Mouse (Mus musculus): ENCODE measurements around the gene Cenpl.
"Not testable (repeated sequence)": the region's sequence is repeated elsewhere in the genome, so short reads cannot be mapped to it uniquely, and the experiment has no call there.

The Cenpl gene

GRCm38 (mm10) chr1:161070352-161071271 lies at the start of gene Cenpl, which contains the start of gene Dars2:
Cenpl (plus strand) TSS chr1:161070713.
Dars2 (minus strand) TSS chr1:161070658.
- in situ Hi-C loops (cut with MboI, MseI) = no loop called here

GRCm38 (mm10) chr1:161025410-161026210 lies 44.9 kb upstream of the Cenpl start:
- in situ Hi-C loops (cut with MboI, MseI) = no loop called here

DNA sequence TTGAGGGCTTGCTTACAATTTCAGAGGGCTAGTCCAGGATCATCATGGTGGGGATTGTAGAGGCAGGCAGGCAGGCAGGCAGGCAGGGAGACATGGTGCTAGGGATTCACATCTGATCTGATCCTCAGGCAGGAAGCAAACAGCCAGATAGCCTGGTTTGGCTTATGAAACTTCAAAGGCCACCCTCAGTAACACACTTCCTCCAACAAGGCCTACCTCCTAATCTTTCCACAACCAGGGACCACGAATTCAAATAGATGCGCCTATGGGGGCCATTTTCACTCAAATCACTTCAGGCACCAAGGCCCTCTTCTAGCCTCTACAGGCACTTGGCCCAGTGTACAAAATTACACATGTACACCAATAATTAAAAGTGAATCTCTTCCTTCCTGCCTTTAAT lies 43.3 kb upstream of the Cenpl start:
- in situ Hi-C loops (cut with MboI, MseI) = no loop called here

DNA sequence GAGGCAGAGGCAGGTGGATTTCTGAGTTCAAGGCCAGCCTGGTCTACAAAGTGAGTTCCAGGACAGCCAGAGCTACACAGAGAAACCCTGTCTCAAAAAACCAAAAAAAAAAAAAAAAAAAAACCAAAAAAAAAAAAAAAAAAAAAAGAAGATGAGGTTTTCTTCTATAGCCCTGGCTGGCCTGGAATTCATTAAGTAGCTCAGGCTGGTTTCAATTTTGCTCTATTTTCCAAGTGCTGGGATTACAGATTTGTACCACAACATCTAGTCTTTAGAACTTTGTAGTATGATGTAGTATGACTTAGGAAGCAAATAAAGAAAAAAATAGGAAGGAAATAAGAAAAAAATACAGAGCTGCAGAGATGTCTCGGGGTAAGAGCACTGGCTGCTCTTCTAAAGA lies 42.1 kb upstream of the Cenpl start:
- in situ Hi-C loops (cut with MboI, MseI) = not testable (repeated sequence)

GRCm38 (mm10) chr1:161030058-161030457 lies 40.5 kb upstream of the Cenpl start:
- in situ Hi-C loops (cut with MboI, MseI) = no loop called here

- in situ Hi-C loops (cut with MboI, MseI) = no loop called here
These were observed 38.6 kb upstream of the Cenpl start for GRCm38 (mm10) chr1:161031881-161032280.

DNA sequence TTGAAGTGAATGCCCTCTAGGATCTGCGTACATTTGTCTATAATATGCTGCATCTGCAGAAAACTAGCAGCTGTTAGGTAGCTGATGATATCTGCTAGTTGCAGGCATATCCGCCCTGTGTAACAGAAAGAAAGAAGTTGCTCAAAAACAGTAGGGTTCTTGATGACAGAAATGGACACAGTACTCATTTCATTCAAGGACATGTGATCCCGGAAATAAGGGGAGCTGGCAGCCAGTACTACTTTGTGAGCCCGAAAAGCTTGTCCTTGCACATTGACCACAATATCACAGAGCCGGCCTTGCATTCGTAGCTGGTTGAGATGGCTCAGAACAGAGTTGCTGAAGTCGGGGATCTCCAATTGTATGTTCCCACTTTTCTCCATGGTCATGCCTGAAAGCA lies 38.2 kb upstream of the Cenpl start:
- in situ Hi-C loops (cut with MboI, MseI) = no loop called here

- in situ Hi-C loops (cut with MboI, MseI) = no loop called here
These were observed 36.6 kb upstream of the Cenpl start for GRCm38 (mm10) chr1:161033856-161034434.

DNA sequence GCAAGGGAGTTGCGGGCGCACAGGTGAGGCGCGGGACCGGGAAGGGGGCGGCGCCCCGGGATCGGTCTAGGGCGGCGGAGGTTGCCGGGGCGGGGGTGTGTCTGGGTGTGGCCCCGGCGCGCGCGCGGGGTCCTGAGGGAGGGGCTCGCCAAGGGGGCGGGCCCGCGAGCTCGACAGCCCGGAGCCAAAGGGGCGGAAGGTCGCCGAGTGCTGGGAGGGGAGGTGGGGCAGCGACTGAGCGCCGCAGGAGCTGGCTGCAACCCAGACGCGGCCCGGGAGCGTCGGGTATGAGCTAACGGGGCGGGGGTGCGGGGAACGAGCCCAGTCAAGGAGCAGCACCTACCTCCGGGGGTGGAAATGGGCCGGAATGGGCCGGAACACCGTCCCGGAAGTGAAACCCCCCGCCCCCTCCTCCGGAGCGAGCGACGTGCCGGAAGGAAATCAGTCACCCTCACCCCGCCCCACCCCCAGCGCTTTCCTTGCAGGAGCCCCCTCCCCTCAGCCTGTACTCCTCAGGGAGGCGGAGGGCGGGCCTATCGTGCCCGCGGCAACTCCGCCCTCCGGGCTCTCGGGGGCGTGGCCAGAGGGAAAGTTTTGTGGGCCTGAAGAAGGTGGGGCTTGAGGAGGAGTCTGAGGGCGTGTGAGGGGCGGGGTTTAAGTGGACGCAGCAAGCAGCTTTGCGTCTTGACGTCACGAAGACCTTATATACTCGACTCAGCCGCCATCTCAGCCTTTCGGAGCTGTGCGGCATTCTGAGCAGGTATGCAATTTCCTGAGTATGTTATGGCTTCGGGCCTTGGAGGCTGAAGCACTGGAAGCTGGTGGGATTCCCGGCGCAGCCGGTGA lies 35.9 kb upstream of the Cenpl start, which contains the start of gene Zbtb37:
TSS of gene Zbtb37 (minus strand) at position 415 of the 846 bp plus-strand sequence.
- in situ Hi-C loops (cut with MboI, MseI) = no loop called here

- in situ Hi-C loops (cut with MboI, MseI) = no loop called here
These were observed 35.2 kb upstream of the Cenpl start for GRCm38 (mm10) chr1:161035281-161035785.

- in situ Hi-C loops (cut with MboI, MseI) = no loop called here
These were observed 34.6 kb upstream of the Cenpl start for GRCm38 (mm10) chr1:161035786-161036404.

GRCm38 (mm10) chr1:161036411-161036841 lies 34.1 kb upstream of the Cenpl start:
- in situ Hi-C loops (cut with MboI, MseI) = no loop called here

GRCm38 (mm10) chr1:161037026-161037425 lies 33.5 kb upstream of the Cenpl start:
- in situ Hi-C loops (cut with MboI, MseI) = no loop called here

DNA sequence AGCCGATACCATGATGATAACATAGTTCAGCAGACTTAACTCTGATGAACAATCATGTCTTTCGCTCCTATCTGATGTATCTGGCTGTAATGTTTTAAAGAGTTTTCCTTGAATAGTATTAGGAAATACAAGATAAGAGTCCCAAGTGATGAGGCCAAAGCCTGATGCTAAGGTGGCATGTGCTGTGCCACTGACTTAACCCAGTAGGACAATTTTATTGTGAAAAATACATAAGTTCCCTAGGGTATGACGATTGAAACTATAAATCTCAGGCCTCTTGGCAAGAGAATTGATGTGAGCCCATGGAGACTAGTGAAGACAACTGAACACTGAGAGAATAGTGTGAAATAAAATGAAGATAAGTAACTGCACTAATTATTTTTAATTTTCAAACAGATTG lies 32.9 kb upstream of the Cenpl start:
- in situ Hi-C loops (cut with MboI, MseI) = no loop called here

DNA sequence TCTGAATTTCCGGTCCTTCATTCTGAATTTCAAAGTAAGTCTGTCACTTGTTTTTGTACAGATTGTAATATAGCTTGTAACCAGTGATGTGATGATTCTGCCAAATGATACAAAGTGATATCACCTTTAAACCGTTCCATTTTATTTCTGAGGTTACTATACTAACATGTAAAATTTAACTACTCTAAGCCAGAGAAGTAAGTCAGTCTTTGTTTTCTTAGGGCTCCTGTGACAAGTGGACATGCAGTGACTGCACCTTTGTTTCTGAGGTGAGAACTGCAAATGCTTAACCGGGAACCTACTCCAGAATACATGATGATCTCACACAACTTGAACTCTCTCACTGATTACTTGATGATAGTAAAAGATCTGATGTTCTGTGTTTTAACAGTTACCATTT lies 32.5 kb upstream of the Cenpl start:
- in situ Hi-C loops (cut with MboI, MseI) = no loop called here

DNA sequence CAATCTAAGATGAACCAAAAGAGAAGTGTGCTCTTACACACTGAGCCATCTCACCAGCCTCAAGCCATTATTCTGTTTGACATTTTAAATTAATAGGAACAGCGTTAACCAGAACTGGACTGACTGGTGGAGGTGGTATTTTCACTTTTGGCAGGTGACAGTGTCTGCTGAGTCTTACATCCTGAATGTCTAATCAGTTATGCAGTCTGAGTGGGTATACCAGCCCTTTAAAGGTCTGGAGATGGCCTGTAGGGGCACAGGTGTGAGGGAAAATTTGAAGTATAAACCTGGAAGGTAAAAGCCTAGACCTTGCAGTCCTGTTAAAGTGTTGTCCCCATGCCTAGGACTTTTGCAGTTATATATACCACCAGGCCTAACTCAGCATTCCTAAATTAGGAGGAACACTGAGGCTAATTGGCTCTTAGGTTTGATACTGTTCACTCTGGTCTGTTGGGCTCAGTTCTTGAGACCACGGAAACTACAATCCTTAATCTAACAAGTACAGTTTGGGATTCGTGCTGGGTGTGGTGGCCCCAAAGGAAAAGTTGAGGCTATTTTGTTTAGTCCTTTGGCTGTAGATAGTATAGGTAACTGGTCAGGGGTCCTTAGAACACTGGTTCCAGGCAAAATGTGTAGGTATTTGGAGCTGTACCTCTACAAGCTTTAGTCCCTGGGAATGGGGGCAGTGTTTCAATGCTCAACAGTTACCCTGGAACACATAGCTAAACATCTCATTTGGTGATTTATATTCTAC lies 31.4 kb upstream of the Cenpl start:
- in situ Hi-C loops (cut with MboI, MseI) = no loop called here

GRCm38 (mm10) chr1:161039741-161040425 lies 30.6 kb upstream of the Cenpl start:
- in situ Hi-C loops (cut with MboI, MseI) = no loop called here

GRCm38 (mm10) chr1:161040426-161040770 lies 30.1 kb upstream of the Cenpl start:
- in situ Hi-C loops (cut with MboI, MseI) = no loop called here

DNA sequence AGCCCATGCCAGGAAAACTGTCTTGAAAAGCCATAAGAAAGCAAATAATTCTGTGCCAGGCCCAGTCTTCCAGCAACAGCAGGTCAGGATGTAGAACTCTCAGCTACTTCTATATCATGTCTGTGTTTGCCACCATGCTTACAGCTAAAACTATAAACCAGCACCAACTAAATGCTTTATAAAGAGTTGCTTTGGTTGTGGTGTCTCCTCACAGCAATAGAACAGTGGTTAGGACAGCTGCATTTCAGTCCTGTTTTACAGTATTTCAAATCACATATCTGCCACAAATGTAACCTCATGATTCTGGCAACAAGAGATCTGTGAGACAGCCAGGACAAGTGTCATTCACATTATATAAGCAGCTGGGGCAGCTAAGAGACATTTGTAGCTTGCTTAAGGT lies 29.7 kb upstream of the Cenpl start:
- in situ Hi-C loops (cut with MboI, MseI) = no loop called here
